In the genomic region with DNA sequence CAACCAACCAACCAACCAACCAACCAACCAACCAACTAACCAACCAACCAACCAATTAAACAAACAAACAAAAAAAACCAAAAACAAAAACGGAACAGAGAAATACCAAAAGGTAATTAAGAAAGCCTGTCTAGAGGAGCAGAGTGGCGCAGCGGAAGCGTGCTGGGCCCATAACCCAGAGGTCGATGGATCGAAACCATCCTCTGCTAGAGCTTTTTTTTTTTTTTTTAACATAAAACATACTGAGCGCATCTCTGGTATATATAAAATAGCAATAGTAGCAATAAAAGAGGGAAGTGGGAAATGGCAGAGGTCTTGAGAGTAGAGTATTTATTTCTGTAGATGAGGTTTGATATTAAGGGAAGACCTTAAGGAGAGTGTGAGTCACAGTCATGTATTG, we compare ENCODE assay signal across 20 mouse cellular contexts. TPM values are rescaled to one million over a fixed set of nuclear protein-coding genes. Genes with fewer than 3 reads are reported as not detected.
DNase-seq lines count a peak whose midpoint lies in the region; ATAC-seq lines count a peak whose summit lies in the region.
"Had no signal": no experiment of that assay in that cellular context is flagged by ENCODE, and none has a peak within 500 bp of the region (broad histone marks: within the 10 kb centered on the region; RNA-seq: fewer than 3 reads in every experiment).

No protein-coding gene starts in this region.

- peak overlapping the region; percentile 62 for H3K4me3 ChIP-seq in heart, embryonic 10.5 days
- peak overlapping the region; percentile 57 for H3K4me3 ChIP-seq in liver, embryonic 12.5 days
- H3K4me3 ChIP-seq: limb, embryonic 15.5 days; neural tube, embryonic 12.5 days had no signal

- 2% methylated on average over 7 of the region's 7 CpGs for WGBS in heart, embryonic 10.5 days
- WGBS in liver, embryonic 12.5 days (ENCODE audit: insufficient replicate concordance) = 1% methylated on average over 7 of the region's 7 CpGs

- H3K9ac ChIP-seq in liver, embryonic 12.5 days = no peak overlapping the region
- H3K9ac ChIP-seq: limb, embryonic 15.5 days; neural tube, embryonic 12.5 days had no signal

- no peaks in the 10 kb centered on the region for H3K9me3 ChIP-seq in heart, embryonic 10.5 days
- no peaks in the 10 kb centered on the region for H3K9me3 ChIP-seq in liver, embryonic 12.5 days (replicated peaks)
- H3K9me3 ChIP-seq: limb, embryonic 15.5 days; neural tube, embryonic 12.5 days had no signal

- H3K4me2 ChIP-seq in liver, embryonic 12.5 days = peak overlapping the region; percentile 75
- H3K4me2 ChIP-seq: limb, embryonic 15.5 days had no signal

- ATAC-seq in liver, embryonic 12.5 days = peak; percentile 61
- ATAC-seq: Patski had no signal

- H3K27ac ChIP-seq in heart, embryonic 10.5 days = no peak overlapping the region
- H3K27ac ChIP-seq in liver, embryonic 12.5 days = no peak overlapping the region
- H3K27ac ChIP-seq: limb, embryonic 15.5 days; neural tube, embryonic 12.5 days had no signal

- no peak for DNase-seq in heart, embryonic 10.5 days (ENCODE audit: low spot score)
- DNase-seq in heart, postnatal 10 days = no peak
- DNase-seq in thymus, postnatal 0 days (ENCODE audit: low spot score) = peak; percentile 32
- no peak for DNase-seq in thymus, postnatal 25 days
- DNase-seq in testis, postnatal 10 days (ENCODE audit: low spot score) = no peak
- DNase-seq in right cerebral cortex, postnatal 4 days = no peak
- no peak for DNase-seq in natural killer cell, adult 2 months (ENCODE audit: low spot score in 2 of 2)
- DNase-seq: adrenal gland, adult 2 months; heart, adult 18-20 months; kidney, adult 11 months; kidney, postnatal 4 days; spleen, adult 18-20 months; thymus, adult 18-20 months had no signal

- peaks cover 16% of the 10 kb centered on the region for H3K4me1 ChIP-seq in heart, embryonic 10.5 days
- H3K4me1 ChIP-seq in liver, embryonic 12.5 days = peaks cover 63% of the 10 kb centered on the region

- intact Hi-C loops in heart, postnatal 10 days (cut with DNase I) = no loop called here

- no peaks in the 10 kb centered on the region for H3K27me3 ChIP-seq in heart, embryonic 10.5 days (ENCODE audit: insufficient read depth, poor library complexity, severe bottlenecking)
- no peaks in the 10 kb centered on the region for H3K27me3 ChIP-seq in liver, embryonic 12.5 days (replicated peaks)
- H3K27me3 ChIP-seq: limb, embryonic 15.5 days; Patski had no signal

- no peaks in the 10 kb centered on the region for H3K36me3 ChIP-seq in heart, embryonic 10.5 days
- H3K36me3 ChIP-seq in liver, embryonic 12.5 days = no peaks in the 10 kb centered on the region
- H3K36me3 ChIP-seq: limb, embryonic 15.5 days; neural tube, embryonic 12.5 days had no signal

RNA-seq across cellular contexts. Expression of a gene that starts 11.3 kb away (rescaled TPM):
- 0.30 and 0.75 TPM in 2 replicates for polyA plus RNA-seq in heart, embryonic 10.5 days (2016; fragmentation: Nextera tagmentation; extraction: Ambion mirVana)
- not detected for total RNA-seq in heart, postnatal 10 days (2021)
- 0.65 and 0.85 TPM in 2 replicates for polyA plus RNA-seq in thymus, postnatal 0 days (2015; fragmentation: Nextera tagmentation; extraction: Ambion mirVana)
- polyA plus RNA-seq in liver, embryonic 12.5 days (2016; fragmentation: Nextera tagmentation; extraction: Ambion mirVana) = 0.07 TPM in 1 of 2 replicates, not detected in the other
- total RNA-seq: adrenal gland, adult 2 months; heart, adult 18-20 months; hematopoietic stem cell, adult 5-6 weeks had no signal
- polyA plus RNA-seq: adrenal gland, adult 2 months had no signal

RNA-seq across cellular contexts. Expression of a gene that starts 30.9 kb away (rescaled TPM):
- polyA plus RNA-seq in heart, embryonic 10.5 days (2016; fragmentation: Nextera tagmentation; extraction: Ambion mirVana) = 2.5 and 2.8 TPM in 2 replicates
- total RNA-seq in heart, postnatal 10 days (2021) = 100 to 1,000 TPM; 743 to 812 TPM
- polyA plus RNA-seq in thymus, postnatal 0 days (2015; fragmentation: Nextera tagmentation; extraction: Ambion mirVana) = 24.2 and 31.5 TPM in 2 replicates
- polyA plus RNA-seq in liver, embryonic 12.5 days (2016; fragmentation: Nextera tagmentation; extraction: Ambion mirVana) = 4.4 and 4.7 TPM in 2 replicates

RNA-seq across cellular contexts. Expression of a gene that starts 33.8 kb away (rescaled TPM):
- polyA plus RNA-seq in heart, embryonic 10.5 days (2016; fragmentation: Nextera tagmentation; extraction: Ambion mirVana) = 1.7 and 4.9 TPM in 2 replicates
- 100 to 1,000 TPM; 171 to 245 TPM for total RNA-seq in heart, postnatal 10 days (2021)
- 32.3 and 49.5 TPM in 2 replicates for polyA plus RNA-seq in thymus, postnatal 0 days (2015; fragmentation: Nextera tagmentation; extraction: Ambion mirVana)
- polyA plus RNA-seq in liver, embryonic 12.5 days (2016; fragmentation: Nextera tagmentation; extraction: Ambion mirVana) = 7.8 and 13.9 TPM in 2 replicates

RNA-seq across cellular contexts. Expression of a gene that starts 34.2 kb away (rescaled TPM):
- 0.04 and 0.96 TPM in 2 replicates for polyA plus RNA-seq in heart, embryonic 10.5 days (2016; fragmentation: Nextera tagmentation; extraction: Ambion mirVana)
- not detected for total RNA-seq in heart, postnatal 10 days (2021)
- polyA plus RNA-seq in thymus, postnatal 0 days (2015; fragmentation: Nextera tagmentation; extraction: Ambion mirVana) = 0.17 and 0.27 TPM in 2 replicates
- polyA plus RNA-seq in liver, embryonic 12.5 days (2016; fragmentation: Nextera tagmentation; extraction: Ambion mirVana) = 1.9 and 2.5 TPM in 2 replicates
- total RNA-seq: adrenal gland, adult 2 months; heart, adult 18-20 months; left cerebral cortex, adult 18-20 months had no signal
- polyA plus RNA-seq: adrenal gland, adult 2 months; C2C12; neural tube, embryonic 12.5 days had no signal

RNA-seq across cellular contexts. Expression of a gene that starts 35.3 kb away (rescaled TPM):
- polyA plus RNA-seq in heart, embryonic 10.5 days (2016; fragmentation: Nextera tagmentation; extraction: Ambion mirVana) = 3.2 and 3.5 TPM in 2 replicates
- total RNA-seq in heart, postnatal 10 days (2021) = 10 to 100 TPM; 45.9 to 66.2 TPM
- 27.6 and 43.7 TPM in 2 replicates for polyA plus RNA-seq in thymus, postnatal 0 days (2015; fragmentation: Nextera tagmentation; extraction: Ambion mirVana)
- 12.9 and 16.3 TPM in 2 replicates for polyA plus RNA-seq in liver, embryonic 12.5 days (2016; fragmentation: Nextera tagmentation; extraction: Ambion mirVana)
